Mouse (Mus musculus) subcutaneous adipose tissue, adult 2 months (tissue): ENCODE results near the gene Ly9. TPM values are rescaled to one million over a fixed set of nuclear protein-coding genes. Genes with fewer than 3 reads are reported as not detected.

ENCODE experiments used
- polyA plus RNA-seq: library from polyadenylated mRNA; depleted of rRNA; stranded (reverse); fragments of >200 nt; gene quantifications from 2 replicates; pipeline ENCODE4 v1.2.3, GENCODE M21; 2012; ENCODE audit warnings: low replicate concordance; rRNA removed

Gene Ly9
- 1.6 and 4.8 TPM in 2 replicates for polyA plus RNA-seq

DNA sequence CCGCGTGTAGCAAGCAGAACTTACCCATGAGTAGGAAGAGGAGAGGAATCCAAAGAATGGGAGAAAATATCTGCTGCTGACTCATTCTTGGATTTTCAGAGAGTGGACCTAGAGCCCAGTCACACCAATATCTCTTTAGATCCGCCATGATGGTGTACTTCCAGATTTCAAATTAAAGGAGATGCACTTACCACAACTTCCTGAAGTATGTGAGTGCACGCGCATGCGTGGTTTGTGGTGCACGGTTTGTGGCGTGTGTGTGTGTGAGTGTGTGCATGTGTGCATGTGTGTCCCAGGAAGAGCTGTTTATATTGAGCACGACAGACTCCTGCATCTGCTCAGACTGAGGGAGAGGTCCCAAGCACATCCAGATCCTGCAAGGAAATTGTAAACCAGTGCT is at the start of gene Ly9:
TSS of gene Ly9 (minus strand) at position 235 of the 400 bp plus-strand sequence.

DNA sequence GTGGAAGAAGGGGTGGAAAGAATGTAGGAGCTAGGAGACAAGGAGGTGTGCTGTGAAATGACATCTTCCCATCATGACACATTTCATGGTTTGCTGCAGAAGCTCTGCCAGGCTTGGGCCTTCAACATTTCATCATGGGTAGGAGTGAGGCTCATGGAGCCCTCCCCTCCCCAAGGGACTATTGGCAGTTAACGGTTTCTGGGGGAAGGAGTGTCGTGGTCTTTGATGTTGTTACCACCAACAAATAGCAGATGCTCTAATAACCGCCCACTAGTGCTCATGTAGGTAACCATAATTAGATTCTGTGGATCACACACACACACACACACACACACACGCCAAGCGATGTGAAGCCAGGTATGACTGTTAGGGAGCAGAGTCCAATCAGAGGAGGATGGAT is 45.5 kb upstream of the Ly9 start, which contains the start of gene Slamf7:
TSS of gene Slamf7 (minus strand) at position 302 of the 400 bp plus-strand sequence.

DNA sequence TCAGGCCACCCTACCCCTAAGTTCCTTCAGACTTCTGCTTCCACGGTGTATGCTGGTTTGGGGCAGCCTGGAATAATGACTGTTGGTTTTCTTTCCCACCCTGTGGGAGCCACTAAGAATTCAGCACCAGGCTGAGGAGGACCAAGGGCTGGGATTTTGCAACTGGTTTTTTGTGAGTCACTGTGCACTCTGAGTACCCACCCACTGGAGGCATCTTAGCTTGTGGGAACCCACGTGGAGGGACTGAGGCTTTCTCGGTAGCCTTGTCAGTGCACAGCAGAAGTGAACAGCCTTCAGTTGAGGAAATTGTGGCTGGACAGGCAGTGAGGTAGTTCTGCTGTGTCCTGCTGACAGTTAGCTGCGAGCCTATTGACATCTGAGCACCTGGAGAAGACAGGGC is 48.3 kb downstream of the Ly9 start, which contains the start of gene Cd244a:
TSS of gene Cd244a (plus strand) at position 296 of the 400 bp plus-strand sequence.

Other genes starting within 250 kb of the Ly9 start
- gene Klhdc9, start 246.6 kb downstream of the Ly9 start, polyA plus RNA-seq, result 0.69 and 1.6 TPM in 2 replicates
- 0.75 and 5.6 TPM in 2 replicates for gene Nectin4, start 237.3 kb downstream of the Ly9 start, polyA plus RNA-seq
- gene Arhgap30, start 218.5 kb downstream of the Ly9 start, polyA plus RNA-seq, result 6.3 and 10.3 TPM in 2 replicates
- gene Usf1, start 196.1 kb downstream of the Ly9 start, polyA plus RNA-seq, result 70.6 and 125 TPM in 2 replicates
- 1.4 and 2.1 TPM in 2 replicates for gene Tstd1, start 188.5 kb downstream of the Ly9 start, polyA plus RNA-seq
- gene F11r, start 169.9 kb downstream of the Ly9 start, polyA plus RNA-seq, result 67.4 and 79.5 TPM in 2 replicates
- 2.8 and 6.5 TPM in 2 replicates for gene Alyref2, start 103.9 kb downstream of the Ly9 start, polyA plus RNA-seq
- gene Itln1, start 72.1 kb downstream of the Ly9 start, polyA plus RNA-seq, result 0.30 TPM in 1 of 2 replicates, not detected in the other
- gene Cd244a, start 48.2 kb downstream of the Ly9 start, polyA plus RNA-seq, result 0.40 and 1.7 TPM in 2 replicates
- gene Slamf7, start 45.6 kb upstream of the Ly9 start, polyA plus RNA-seq, result 1.3 and 5.3 TPM in 2 replicates
- 13.3 and 17.3 TPM in 2 replicates for gene Cd48, start 74.6 kb upstream of the Ly9 start, polyA plus RNA-seq
- gene Slamf1, start 159.7 kb upstream of the Ly9 start, polyA plus RNA-seq, result 0.04 and 0.13 TPM in 2 replicates
- gene Cd84, start 232.3 kb upstream of the Ly9 start, polyA plus RNA-seq, result 4.3 and 4.4 TPM in 2 replicates